Mouse (Mus musculus) cerebellum, adult 11-12 months (tissue): ENCODE measurements around the gene Olfr281.
"Not testable (repeated sequence)": the region's sequence is repeated elsewhere in the genome, so short reads cannot be mapped to it uniquely, and the experiment has no call there.

Source experiments
- DNase-seq: peaks from one replicate; pipeline ENCODE4 v3.0.0; 2022

Olfr281 gene

GRCm38 (mm10) chr15:98452288-98452687, at the start of gene Olfr281:
Gene Olfr281, plus strand, starts transcription at chr15:98452588.
- no peak for DNase-seq

GRCm38 (mm10) chr15:98408406-98409060, 43.9 kb upstream of the Olfr281 start:
- DNase-seq: no peak

GRCm38 (mm10) chr15:98409635-98410034, 42.8 kb upstream of the Olfr281 start:
- DNase-seq: no peak

- no peak for DNase-seq
Measured at GRCm38 (mm10) chr15:98410249-98410648, 42.1 kb upstream of the Olfr281 start.

GRCm38 (mm10) chr15:98415996-98416395, 36.4 kb upstream of the Olfr281 start:
- no peak for DNase-seq

- DNase-seq: not testable (repeated sequence)
Measured at GRCm38 (mm10) chr15:98416802-98417201, 35.6 kb upstream of the Olfr281 start.

GRCm38 (mm10) chr15:98417285-98417684, 35.1 kb upstream of the Olfr281 start:
- not testable (repeated sequence) for DNase-seq

- DNase-seq: no peak
Measured at GRCm38 (mm10) chr15:98418096-98418495, 34.3 kb upstream of the Olfr281 start.

GRCm38 (mm10) chr15:98420897-98421296, 31.5 kb upstream of the Olfr281 start:
- no peak for DNase-seq

GRCm38 (mm10) chr15:98424326-98424725, 28.1 kb upstream of the Olfr281 start:
- no peak for DNase-seq

- DNase-seq: no peak
Measured at GRCm38 (mm10) chr15:98424753-98425152, 27.6 kb upstream of the Olfr281 start.

GRCm38 (mm10) chr15:98425188-98425587, 27.2 kb upstream of the Olfr281 start:
- DNase-seq: no peak

- DNase-seq: not testable (repeated sequence)
Measured at GRCm38 (mm10) chr15:98430925-98431324, 21.5 kb upstream of the Olfr281 start, which contains the start of gene Olfr282. Gene Olfr282, plus strand, starts transcription at chr15:98431225.

- no peak for DNase-seq
Measured at GRCm38 (mm10) chr15:98444561-98444960, 7.8 kb upstream of the Olfr281 start.

- DNase-seq: peak; percentile 4
Measured at GRCm38 (mm10) chr15:98448521-98448920, 3.9 kb upstream of the Olfr281 start.

- no peak for DNase-seq
Measured at GRCm38 (mm10) chr15:98469596-98469995, 17.2 kb downstream of the Olfr281 start, which contains the start of gene OR5BS1P. Gene OR5BS1P, plus strand, starts transcription at chr15:98469896.

GRCm38 (mm10) chr15:98471539-98471938, 19.2 kb downstream of the Olfr281 start:
- no peak for DNase-seq

GRCm38 (mm10) chr15:98474958-98475357, 22.6 kb downstream of the Olfr281 start:
- no peak for DNase-seq

GRCm38 (mm10) chr15:98475382-98475781, 23.0 kb downstream of the Olfr281 start:
- DNase-seq: peak; percentile 8

- DNase-seq: no peak
Measured at GRCm38 (mm10) chr15:98476281-98476680, 23.9 kb downstream of the Olfr281 start.

GRCm38 (mm10) chr15:98479568-98480102, 27.2 kb downstream of the Olfr281 start:
- no peak for DNase-seq

- no peak for DNase-seq
Measured at GRCm38 (mm10) chr15:98482701-98483100, 30.3 kb downstream of the Olfr281 start, which contains the start of gene Lalba. Gene Lalba, minus strand, starts transcription at chr15:98482721.

GRCm38 (mm10) chr15:98483907-98484886, 31.8 kb downstream of the Olfr281 start:
- no peak for DNase-seq
